Mouse (Mus musculus) limb, embryonic 11.5 days (tissue): ENCODE measurements around the gene Ilk. TPM values are rescaled to one million over a fixed set of nuclear protein-coding genes. Genes with fewer than 3 reads are reported as not detected.
A peak's percentile ranks its signal among the peaks of the same experiment; 100 is the strongest.
"Not testable (repeated sequence)": the region's sequence is repeated elsewhere in the genome, so short reads cannot be mapped to it uniquely, and the experiment has no call there.

ENCODE experiments used
- ATAC-seq: fragments of 200-750 bp; cut with Nextera tagmentation; 2 replicates; pipeline ENCODE4 v1.8.0; 2017; ENCODE audit warnings: low read depth; ENCODE audit not compliant: insufficient number of reproducible peaks, low FRiP score, low TSS enrichment
- DNase-seq: peaks from one replicate; pipeline ENCODE4 v3.0.0-alpha.2; 2015; ENCODE audit warnings: low spot score
- H3K27ac ChIP-seq: fragments of 300-500 bp; sonication (generic); replicated peaks from 2 replicates; pipeline ENCODE4 v1.5.1; 2014; ENCODE audit warnings: low read depth, mild to moderate bottlenecking, low read length
- H3K27me3 ChIP-seq: fragments of 300-500 bp; sonication (generic); 2 replicates; pipeline ENCODE4 v1.6.1; 2014; ENCODE audit warnings: mild to moderate bottlenecking, low read length, mixed read lengths; ENCODE audit not compliant: control insufficient read depth, insufficient read depth
- H3K36me3 ChIP-seq: fragments of 300-500 bp; sonication (generic); 2 replicates; pipeline ENCODE4 v1.6.1; 2014; ENCODE audit warnings: mild to moderate bottlenecking, low read length, moderate library complexity, mixed read lengths; ENCODE audit not compliant: control insufficient read depth, insufficient read depth
- H3K4me1 ChIP-seq: fragments of 300-500 bp; sonication (generic); 2 replicates; pipeline ENCODE4 v1.6.1; 2014; ENCODE audit warnings: low read length, mixed read lengths; ENCODE audit not compliant: control insufficient read depth, insufficient read depth
- H3K4me2 ChIP-seq: fragments of 300-500 bp; sonication (generic); 2 replicates; pipeline ENCODE4 v1.6.1; 2014; ENCODE audit warnings: low read depth, mild to moderate bottlenecking, moderate library complexity; ENCODE audit not compliant: severe bottlenecking
- H3K4me3 ChIP-seq: fragments of 300-500 bp; sonication (generic); 2 replicates; pipeline ENCODE4 v1.5.1; 2014; ENCODE audit warnings: low read depth, low read length
- H3K9ac ChIP-seq: fragments of 300-500 bp; sonication (generic); 2 replicates; pipeline ENCODE4 v1.6.1; 2014; ENCODE audit warnings: mild to moderate bottlenecking, low read length
- H3K9me3 ChIP-seq: fragments of 300-500 bp; sonication (generic); 2 replicates; pipeline ENCODE4 v1.6.1; 2016; ENCODE audit warnings: low read length; ENCODE audit not compliant: control insufficient read depth
- WGBS: fragments of 180-500 bp; shearing (Covaris S2); extraction: QIAGEN DNeasy Blood & Tissue Kit; methylation state at CpG from one replicate; pipeline ENCODE4 v1.1.7; 2014; 5-methylcytosine and 5-hydroxymethylcytosine counted together
- polyA plus RNA-seq: library from polyadenylated mRNA; unstranded; fragments of >200 nt; fragmentation: Nextera tagmentation; extraction: Ambion mirVana; gene quantifications from 2 replicates; pipeline ENCODE4 v1.2.1, GENCODE M21; 2014

Ilk gene
- polyA plus RNA-seq, 1 experiment from 2014 or later: 237 TPM

DNA sequence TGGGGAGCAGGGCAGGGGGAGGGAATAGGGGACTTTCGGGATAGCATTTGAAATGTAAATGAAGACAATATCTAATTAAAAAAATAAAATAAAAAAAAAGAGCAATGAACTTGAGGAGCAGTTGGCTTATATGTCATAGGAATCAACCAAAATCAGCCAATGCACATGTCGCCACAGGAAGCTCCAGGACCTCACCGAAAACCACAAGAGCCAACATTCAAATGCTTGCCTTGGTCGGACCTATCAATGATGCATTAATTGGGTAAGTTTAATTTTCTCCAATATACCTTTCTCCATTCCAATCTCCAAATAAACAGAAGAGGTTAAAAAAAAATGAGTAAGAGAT, 9.4 kb upstream of the Ilk start:
- Histone ChIP-seq H3K9me3 (no peaks in the 10 kb centered on the region), H3K27me3 (no peaks in the 10 kb centered on the region), H3K4me3 (no peak overlapping the region), H3K27ac (no peak overlapping the region), H3K4me1 (no peaks in the 10 kb centered on the region), H3K4me2 (no peak overlapping the region), H3K36me3 (no peaks in the 10 kb centered on the region), H3K9ac (no peak overlapping the region)
- no peak for ATAC-seq
- DNase-seq: no peak
- 97% methylated on average over 4 of the region's 4 CpGs for WGBS

DNA sequence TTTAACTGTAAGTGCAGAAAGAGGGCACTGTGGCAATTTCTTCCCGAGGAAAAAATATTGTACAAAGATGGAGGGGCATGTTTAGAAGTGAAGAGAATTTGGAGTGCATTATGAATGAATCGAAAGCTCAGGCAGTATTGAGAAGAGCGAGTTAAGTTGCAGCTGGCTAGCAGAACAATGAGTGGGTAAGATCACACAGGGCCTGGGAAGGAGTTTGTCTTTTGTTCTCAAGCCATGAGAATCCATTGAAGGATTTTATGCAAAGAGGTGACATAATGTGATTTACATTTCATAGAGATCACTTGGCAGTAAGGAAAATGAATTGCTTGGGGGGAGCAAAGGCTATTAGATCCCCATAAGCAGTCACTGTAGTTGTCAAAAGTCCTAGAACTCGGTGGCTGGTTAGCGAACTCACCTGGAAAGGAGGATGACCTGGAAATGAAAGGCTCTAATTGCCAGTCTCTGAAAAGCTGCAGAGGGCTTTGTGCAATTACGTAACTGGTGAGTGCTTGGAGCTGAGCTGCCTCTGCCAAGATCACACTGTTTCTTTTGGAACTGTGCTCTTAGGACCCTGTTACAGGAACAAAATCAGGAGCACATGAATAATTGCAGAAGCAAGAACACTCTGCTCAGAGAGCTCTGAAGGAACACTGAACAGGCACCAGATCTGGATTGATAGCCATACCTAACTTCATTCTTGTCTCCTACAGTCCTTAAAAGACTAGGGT, 7.5 kb upstream of the Ilk start:
- Histone ChIP-seq H3K4me3 (no peak overlapping the region), H3K36me3 (peaks cover 5% of the 10 kb centered on the region), H3K9me3 (no peaks in the 10 kb centered on the region), H3K27me3 (no peaks in the 10 kb centered on the region), H3K9ac (no peak overlapping the region), H3K4me2 (no peak overlapping the region), H3K4me1 (no peaks in the 10 kb centered on the region), H3K27ac (no peak overlapping the region)
- WGBS: 90% methylated on average over 6 of the region's 6 CpGs
- DNase-seq: no peak
- no peak for ATAC-seq

DNA sequence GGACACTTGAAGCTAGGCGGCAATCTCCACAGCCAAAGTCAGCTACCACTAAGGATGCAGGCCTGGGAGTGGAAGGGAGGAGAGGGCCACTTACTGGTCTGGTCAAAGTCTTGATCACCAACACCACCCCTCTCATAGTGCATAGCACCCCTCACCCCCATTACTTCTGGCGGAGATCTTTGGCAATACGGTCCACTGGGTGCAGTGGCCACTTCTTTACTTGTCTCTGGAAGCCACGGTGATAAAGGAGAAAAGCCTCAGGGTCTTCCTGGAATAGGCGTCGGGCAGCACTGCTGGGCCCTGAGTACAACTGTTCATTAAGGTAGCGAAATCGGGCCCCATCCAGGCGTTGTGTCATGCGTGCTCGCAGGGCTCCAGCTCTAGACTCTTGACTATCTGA, 2.6 kb upstream of the Ilk start:
- no peak for DNase-seq
- H3K9me3 ChIP-seq: no peaks in the 10 kb centered on the region
- H3K4me1 ChIP-seq: peaks cover 10% of the 10 kb centered on the region
- no peak overlapping the region for H3K27ac ChIP-seq
- H3K4me3 ChIP-seq: no peak overlapping the region
- no peak for ATAC-seq
- 96% methylated on average over 11 of the region's 11 CpGs for WGBS
- no peak overlapping the region for H3K4me2 ChIP-seq
- H3K36me3 ChIP-seq: peaks cover 11% of the 10 kb centered on the region
- H3K9ac ChIP-seq: no peak overlapping the region
- H3K27me3 ChIP-seq: no peaks in the 10 kb centered on the region

DNA sequence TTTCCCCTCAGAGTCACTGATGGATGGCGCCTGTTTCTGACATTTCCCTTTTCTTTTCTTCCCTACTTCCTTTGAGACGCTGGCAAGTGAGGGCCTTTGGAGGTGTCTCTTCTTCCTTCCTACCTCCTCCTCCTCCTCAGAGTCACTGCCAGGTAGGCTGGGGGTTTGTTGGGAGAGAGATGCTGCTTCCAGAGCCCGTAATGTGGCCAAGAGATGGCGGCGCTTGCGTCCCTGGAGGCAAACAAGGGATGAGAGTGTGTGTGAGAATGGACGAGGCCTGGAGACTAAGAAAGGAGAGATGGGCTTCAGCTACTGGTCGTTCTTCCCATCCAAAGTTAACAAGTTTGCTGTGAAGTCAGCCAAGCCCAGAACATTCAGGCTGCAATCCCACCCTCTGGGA, 1.6 kb upstream of the Ilk start:
- H3K9ac ChIP-seq: no peak overlapping the region
- no peak overlapping the region for H3K4me3 ChIP-seq
- no peaks in the 10 kb centered on the region for H3K9me3 ChIP-seq
- ATAC-seq (no peak), DNase-seq (no peak)
- WGBS: 89% methylated on average over 8 of the region's 8 CpGs
- peaks cover 11% of the 10 kb centered on the region for H3K36me3 ChIP-seq
- H3K27me3 ChIP-seq: no peaks in the 10 kb centered on the region
- peak overlapping the region; percentile 17; the same call in 1 of the 2 replicates for H3K4me2 ChIP-seq
- peaks cover 12% of the 10 kb centered on the region for H3K4me1 ChIP-seq
- H3K27ac ChIP-seq: no peak overlapping the region

DNA sequence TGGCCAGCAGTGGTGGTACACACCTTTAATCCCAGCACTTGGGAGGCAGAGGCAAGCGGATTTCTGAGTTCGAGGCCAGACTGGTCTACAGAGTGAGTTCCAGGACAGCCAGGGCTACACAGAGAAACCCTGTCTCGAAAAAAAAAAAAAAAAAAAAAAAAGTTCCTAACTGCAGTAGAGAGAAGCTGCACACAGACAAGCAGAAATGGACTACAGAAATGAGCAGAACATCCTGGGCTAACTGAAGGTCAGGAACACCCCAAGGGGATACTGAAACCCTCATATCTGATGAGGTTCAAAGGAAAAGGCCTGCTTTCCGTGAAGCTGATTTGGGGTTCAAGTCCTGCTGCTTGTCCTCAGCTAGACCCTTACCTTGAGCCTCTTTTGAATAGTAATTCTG, 928 bp upstream of the Ilk start:
- H3K4me2 ChIP-seq: peak overlapping the region; percentile 47
- H3K27me3 ChIP-seq, H3K9me3 ChIP-seq, H3K27ac ChIP-seq, ATAC-seq, DNase-seq: not testable (repeated sequence)
- H3K36me3 ChIP-seq: peaks cover 16% of the 10 kb centered on the region
- WGBS: 42% methylated on average over 4 of the region's 4 CpGs
- peak overlapping the region; percentile 93 for H3K9ac ChIP-seq
- peak overlapping the region; percentile 54 for H3K4me3 ChIP-seq
- H3K4me1 ChIP-seq: peaks cover 12% of the 10 kb centered on the region

DNA sequence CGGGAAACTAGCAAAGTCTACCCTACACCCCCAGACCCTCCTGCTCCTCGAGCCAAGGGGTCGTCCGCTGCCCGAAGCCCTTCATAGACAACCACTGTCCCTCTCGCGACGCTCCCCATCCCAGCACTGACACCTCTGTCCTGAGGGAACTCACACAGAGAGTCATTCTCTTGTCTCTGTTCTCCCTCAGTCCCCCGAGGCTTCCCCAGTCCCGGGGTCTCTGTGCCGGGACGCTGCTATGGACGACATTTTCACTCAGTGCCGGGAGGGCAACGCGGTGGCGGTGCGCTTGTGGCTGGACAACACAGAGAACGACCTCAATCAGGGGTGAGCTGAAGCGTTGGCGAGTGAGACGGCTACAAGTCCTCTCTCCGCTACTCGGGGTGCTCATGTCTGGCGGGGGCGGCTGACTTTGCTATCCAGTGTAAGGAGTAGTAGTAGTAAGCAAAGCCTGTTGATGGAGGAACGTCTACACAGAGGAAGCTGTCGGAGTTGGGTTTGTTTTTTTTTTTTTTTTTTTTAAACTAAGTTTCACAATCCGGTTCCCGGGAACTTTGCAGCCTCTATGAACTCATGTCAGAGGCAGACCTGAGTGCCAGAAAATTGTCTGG, 624 bp downstream of the Ilk start, which contains the start of gene Rrp8:
Gene Rrp8 (minus strand): TSS at position 475 of the 611 bp plus-strand sequence.
- Histone ChIP-seq H3K36me3 (peaks cover 24% of the 10 kb centered on the region), H3K4me3 (peak within 1 kb of the TSS; percentile 54), H3K4me2 (peak within 1 kb of the TSS; percentile 47), H3K27ac (peak within 1 kb of the TSS; percentile 61), H3K4me1 (peaks cover 12% of the 10 kb centered on the region), H3K9me3 (no peaks in the 10 kb centered on the region), H3K9ac (peak within 1 kb of the TSS; percentile 93), H3K27me3 (no peaks in the 10 kb centered on the region)
- WGBS: under 1% methylated on average over 30 of the region's 30 CpGs
- DNase-seq: no peak
- peak; percentile 18 for ATAC-seq

DNA sequence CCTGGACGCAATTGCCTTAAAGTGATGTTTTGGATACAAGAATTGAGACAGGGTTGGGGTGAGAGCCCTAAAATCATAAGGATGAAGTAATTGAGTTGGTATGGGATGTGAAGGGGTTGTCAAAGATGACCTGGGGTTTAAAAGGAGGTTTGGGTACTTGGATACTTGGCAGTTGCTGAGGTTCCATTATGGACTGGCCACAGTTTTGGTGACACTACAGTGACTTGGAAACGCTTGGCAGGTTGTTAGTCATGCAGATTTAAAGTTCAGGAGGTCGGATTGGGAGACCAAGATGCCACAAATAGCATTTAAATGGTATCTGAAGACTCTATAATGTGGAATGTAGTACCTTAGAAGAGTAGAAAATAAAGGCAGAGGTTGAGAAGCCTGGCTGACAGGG, 1.3 kb downstream of the Ilk start:
- Histone ChIP-seq H3K4me2 (peak overlapping the region; percentile 47), H3K9me3 (no peaks in the 10 kb centered on the region), H3K9ac (peak overlapping the region; percentile 93; the same call in 1 of the 2 replicates), H3K4me3 (peak overlapping the region; percentile 54), H3K36me3 (peaks cover 23% of the 10 kb centered on the region), H3K27ac (no peak overlapping the region), H3K27me3 (no peaks in the 10 kb centered on the region), H3K4me1 (peaks cover 12% of the 10 kb centered on the region)
- 39% methylated on average over 3 of the region's 3 CpGs for WGBS
- ATAC-seq: no peak
- no peak for DNase-seq

DNA sequence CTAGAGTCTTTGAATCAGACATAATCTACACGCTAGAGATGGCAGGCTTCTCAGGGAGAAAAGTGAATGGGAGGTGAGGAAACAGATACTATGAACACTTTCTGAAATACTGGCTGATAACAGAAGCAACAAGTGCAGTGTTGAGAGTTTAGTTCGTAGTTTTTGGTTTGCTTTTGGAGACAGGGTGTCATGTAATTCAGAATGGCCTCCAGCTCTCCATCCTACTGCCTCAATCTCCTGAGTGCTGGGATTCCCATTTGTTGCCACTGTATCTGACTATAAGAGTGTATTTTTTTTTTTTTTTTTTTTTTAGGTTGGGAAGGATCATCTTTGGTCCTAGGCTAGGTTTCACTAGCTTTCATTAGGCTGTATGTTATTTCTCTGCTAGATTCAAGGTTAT, 1.9 kb downstream of the Ilk start:
- Histone ChIP-seq H3K4me1 (peaks cover 12% of the 10 kb centered on the region), H3K9ac (no peak overlapping the region), H3K4me3 (no peak overlapping the region), H3K9me3 (no peaks in the 10 kb centered on the region), H3K4me2 (no peak overlapping the region; the same call in 1 of the 2 replicates), H3K27me3 (no peaks in the 10 kb centered on the region), H3K27ac (no peak overlapping the region; the same call in 1 of the 2 replicates), H3K36me3 (peaks cover 23% of the 10 kb centered on the region)
- no peak for DNase-seq
- no peak for ATAC-seq
- WGBS: 79% methylated on average over 2 of the region's 2 CpGs
